Mouse (Mus musculus) adrenal gland, adult 2 months (tissue): ENCODE data around the gene Insig2. TPM values are rescaled to one million over a fixed set of nuclear protein-coding genes. Genes with fewer than 3 reads are reported as not detected.
A peak's percentile ranks its signal among the peaks of the same experiment; 100 is the strongest.

ENCODE experiments used
- DNase-seq: peaks from one replicate; pipeline ENCODE4 v3.0.0; 2021
- polyA plus RNA-seq: library from polyadenylated mRNA; depleted of rRNA; stranded (reverse); fragments of >200 nt; gene quantifications from 2 replicates; pipeline ENCODE4 v1.2.3, GENCODE M21; 2012; rRNA removed
- total RNA-seq, 2 experiments: library from RNA; stranded (reverse); gene quantifications; 2 replicates each; pipeline ENCODE4 v1.2.3; 2021

Insig2 gene
- total and polyA plus RNA-seq, 3 experiments, result 6.9 to 59.7 (median 41.5) TPM

GRCm38 (mm10) chr1:121326591-121327343 lies 5.6 kb downstream of the Insig2 start:
- DNase-seq, result no peak

GRCm38 (mm10) chr1:121323501-121323900 lies 8.9 kb downstream of the Insig2 start:
- DNase-seq, result no peak

GRCm38 (mm10) chr1:121314766-121315428 lies 17.5 kb downstream of the Insig2 start:
- no peak for DNase-seq

GRCm38 (mm10) chr1:121313181-121313580 lies 19.2 kb downstream of the Insig2 start:
- no peak for DNase-seq

- no peak for DNase-seq
These were observed 20.1 kb downstream of the Insig2 start for GRCm38 (mm10) chr1:121312326-121312725.

- no peak for DNase-seq
These were observed 35.6 kb downstream of the Insig2 start for GRCm38 (mm10) chr1:121296717-121297255.

GRCm38 (mm10) chr1:121293571-121293970 lies 38.8 kb downstream of the Insig2 start:
- no peak for DNase-seq

GRCm38 (mm10) chr1:121290841-121291240 lies 41.5 kb downstream of the Insig2 start:
- no peak for DNase-seq

- DNase-seq, result no peak
These were observed 42.0 kb downstream of the Insig2 start for GRCm38 (mm10) chr1:121290340-121290739.

GRCm38 (mm10) chr1:121284197-121284596 lies 48.2 kb downstream of the Insig2 start:
- peak; percentile 24 for DNase-seq

GRCm38 (mm10) chr1:121280501-121280900 lies 51.9 kb downstream of the Insig2 start:
- peak; percentile 86 for DNase-seq

GRCm38 (mm10) chr1:121278370-121278769 lies 54.0 kb downstream of the Insig2 start:
- DNase-seq, result no peak

- no peak for DNase-seq
These were observed 54.9 kb downstream of the Insig2 start for GRCm38 (mm10) chr1:121277466-121277865.

- DNase-seq, result peak; percentile 23
These were observed 56.4 kb downstream of the Insig2 start for GRCm38 (mm10) chr1:121275961-121276506.

GRCm38 (mm10) chr1:121260171-121260741 lies 72.1 kb downstream of the Insig2 start:
- no peak for DNase-seq

Other genes starting within 250 kb of the Insig2 start
- 10 to 100 TPM; 21.7 to 22.2 TPM for gene Ccdc93, start 98.5 kb upstream of the Insig2 start, total RNA-seq
- gene Ccdc93, start 98.5 kb upstream of the Insig2 start, polyA plus RNA-seq, result 3.8 and 4.6 TPM in 2 replicates
- not detected for gene Htr5b, start 195.9 kb upstream of the Insig2 start, total RNA-seq
- gene Htr5b, start 195.9 kb upstream of the Insig2 start, polyA plus RNA-seq, result not detected in 2 replicates
- gene Ddx18, start 235.4 kb upstream of the Insig2 start, total RNA-seq, result 10 to 100 TPM; 44.0 to 45.5 TPM
- gene Ddx18, start 235.4 kb upstream of the Insig2 start, polyA plus RNA-seq, result 12.1 and 21.5 TPM in 2 replicates